Mouse (Mus musculus) cerebellum, adult 11-12 months (tissue): ENCODE measurements around the gene Aldh1l2.
"Not testable (repeated sequence)": the region's sequence is repeated elsewhere in the genome, so short reads cannot be mapped to it uniquely, and the experiment has no call there.

Source experiments
- DNase-seq: peaks from one replicate; pipeline ENCODE4 v3.0.0; 2022

Aldh1l2 gene

DNA sequence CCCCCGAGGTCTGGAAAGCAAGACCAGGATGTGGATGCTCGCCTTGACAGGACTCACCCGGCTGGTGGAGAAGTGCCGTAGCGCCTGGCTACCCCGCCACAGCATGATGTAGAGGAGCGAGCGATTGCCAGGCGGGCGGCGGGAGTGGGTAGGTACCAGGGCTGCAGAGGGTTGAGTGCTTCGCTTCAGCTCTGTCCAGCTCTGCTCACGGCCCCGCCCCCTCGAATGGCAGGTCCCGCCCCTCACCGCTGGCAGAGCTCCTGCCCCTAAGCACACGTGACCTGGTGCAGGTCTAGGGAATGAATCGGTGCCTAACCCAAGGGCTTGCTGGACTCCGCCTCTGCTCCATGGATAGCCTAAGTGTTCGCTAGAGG lies at the start of gene Aldh1l2:
Gene Aldh1l2 (minus strand): TSS at position 231 of the 374 bp plus-strand sequence.
- peak; percentile 87 for DNase-seq

DNA sequence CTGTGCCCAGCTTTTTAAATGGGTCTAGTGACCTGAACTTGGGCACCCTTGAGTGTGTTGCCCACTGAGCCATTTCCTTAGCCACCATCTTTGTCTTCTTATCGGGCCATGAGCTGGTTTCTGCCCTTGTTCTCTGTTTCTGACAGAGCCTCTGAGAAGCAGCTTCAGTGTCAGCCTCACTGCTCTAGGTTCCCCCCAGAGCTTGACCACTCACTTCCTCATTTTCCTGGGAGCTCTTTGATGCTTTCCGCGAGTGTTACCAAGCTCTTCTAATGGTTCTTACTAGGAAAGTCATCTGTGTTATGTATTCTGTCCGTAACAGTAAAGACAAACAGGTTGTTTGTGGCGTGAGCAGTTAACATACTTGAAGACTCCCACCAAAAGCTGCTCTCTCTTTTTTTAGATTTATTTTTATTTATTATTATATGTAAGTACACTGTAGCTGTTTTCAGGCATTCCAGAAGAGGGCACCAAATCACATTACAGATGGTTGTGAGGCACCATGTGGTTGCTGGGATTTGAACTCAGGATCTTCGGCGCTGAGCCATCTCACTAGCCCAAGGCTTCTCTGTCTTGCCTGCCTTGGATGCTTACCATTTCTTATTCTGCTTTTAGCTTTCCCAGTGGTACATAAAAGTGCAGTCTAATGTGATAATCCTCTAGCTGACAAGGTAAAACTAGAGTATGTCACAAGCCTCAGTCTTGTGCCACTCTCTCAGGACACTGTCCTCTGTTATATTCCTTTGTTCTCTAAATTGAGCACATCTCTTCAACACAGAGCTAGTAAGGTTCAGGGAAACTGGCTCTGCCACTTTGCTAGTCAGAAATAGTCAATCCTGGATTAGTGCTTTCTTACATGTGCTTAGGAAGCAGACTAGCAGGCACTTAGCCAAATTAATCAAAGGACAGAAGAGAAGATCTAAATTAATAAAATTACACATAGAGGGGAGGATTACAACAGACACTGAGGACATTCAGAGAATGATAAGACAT lies 31.8 kb upstream of the Aldh1l2 start:
- DNase-seq = no peak

GRCm38 (mm10) chr10:83563005-83563404 lies 29.1 kb upstream of the Aldh1l2 start:
- no peak for DNase-seq

DNA sequence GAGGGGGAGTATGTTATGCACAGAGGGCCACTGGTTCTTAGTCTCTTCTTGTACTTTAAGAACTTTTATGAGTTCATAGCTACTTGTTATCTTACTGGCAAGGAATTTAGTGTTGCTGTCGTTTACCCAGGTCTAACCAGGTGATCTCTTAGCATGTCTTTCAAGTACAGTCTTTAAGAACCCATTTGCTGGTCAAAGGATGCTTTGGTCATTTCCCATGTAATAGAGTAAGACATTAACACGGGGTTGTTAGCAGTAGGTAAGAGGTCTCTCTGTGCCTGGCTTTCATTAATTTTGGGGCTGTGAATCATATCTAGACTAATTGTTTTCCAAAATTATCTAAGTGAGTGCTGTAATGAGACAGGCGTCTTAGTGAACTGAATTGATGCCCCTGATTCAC lies 11.4 kb upstream of the Aldh1l2 start:
- no peak for DNase-seq

- DNase-seq = no peak
These were observed 10.2 kb upstream of the Aldh1l2 start for GRCm38 (mm10) chr10:83544103-83544479.

DNA sequence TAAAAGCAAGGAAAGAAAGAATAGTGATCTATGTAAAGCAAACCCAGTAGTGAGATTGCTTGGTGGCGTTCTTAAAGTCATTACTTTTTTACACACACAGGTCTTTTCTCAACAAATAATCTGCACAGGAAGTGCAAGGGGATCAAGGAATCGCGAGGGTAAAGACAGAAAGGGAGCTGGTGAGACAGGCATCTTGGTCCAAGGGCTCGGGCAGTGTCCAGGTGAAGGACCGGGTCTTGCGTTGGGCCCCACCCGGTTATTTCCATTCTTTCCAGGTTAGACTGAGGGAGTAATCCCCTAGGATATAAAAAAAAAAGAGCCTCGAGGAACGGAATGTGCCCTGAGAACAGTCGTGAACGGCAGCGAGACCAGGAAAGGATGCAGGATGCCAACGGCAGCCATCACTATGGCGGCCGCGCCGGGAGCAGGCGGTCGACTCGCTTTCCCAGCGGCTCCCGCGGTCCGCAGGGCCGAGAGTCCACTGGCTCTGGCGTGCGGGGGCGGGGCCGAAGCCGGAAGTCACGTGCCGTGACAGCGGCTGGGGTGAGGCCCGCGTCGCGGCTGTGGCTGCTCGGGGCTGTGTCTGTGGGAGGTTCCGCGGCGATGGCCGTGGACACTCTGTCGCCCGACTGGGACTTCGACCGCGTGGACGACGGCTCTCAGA lies 9.6 kb upstream of the Aldh1l2 start, which contains the start of gene Washc4:
Gene Washc4 (plus strand): TSS at position 314 of the 664 bp plus-strand sequence.
- peak; percentile 95 for DNase-seq

- DNase-seq = peak; percentile 45
These were observed 8.3 kb upstream of the Aldh1l2 start for GRCm38 (mm10) chr10:83542241-83542640.

DNA sequence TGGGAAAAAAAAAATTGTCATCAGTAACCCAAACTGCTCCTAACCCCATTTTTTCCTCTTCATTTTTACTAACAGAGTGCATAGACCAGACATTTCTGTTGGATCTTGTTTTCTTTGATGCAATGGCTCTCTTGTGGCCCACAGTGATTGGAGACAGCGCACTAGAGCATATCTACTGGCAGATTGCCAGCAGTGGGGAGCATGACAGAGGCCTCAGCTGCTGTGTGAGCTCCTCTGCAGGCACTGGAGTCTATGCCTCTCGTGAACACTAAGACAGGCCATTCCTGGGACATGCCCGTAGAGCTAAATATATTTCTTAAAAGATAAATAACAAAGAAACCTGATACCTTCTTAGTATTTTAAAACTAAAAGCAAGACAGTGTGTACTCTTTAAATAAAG lies 6.2 kb upstream of the Aldh1l2 start:
- no peak for DNase-seq

- no peak for DNase-seq
These were observed 5.5 kb upstream of the Aldh1l2 start for GRCm38 (mm10) chr10:83539311-83539980.

- DNase-seq = no peak
These were observed 2.5 kb upstream of the Aldh1l2 start for GRCm38 (mm10) chr10:83536436-83536835.

GRCm38 (mm10) chr10:83533258-83533909 lies 556 bp downstream of the Aldh1l2 start:
- peak; percentile 56 for DNase-seq

DNA sequence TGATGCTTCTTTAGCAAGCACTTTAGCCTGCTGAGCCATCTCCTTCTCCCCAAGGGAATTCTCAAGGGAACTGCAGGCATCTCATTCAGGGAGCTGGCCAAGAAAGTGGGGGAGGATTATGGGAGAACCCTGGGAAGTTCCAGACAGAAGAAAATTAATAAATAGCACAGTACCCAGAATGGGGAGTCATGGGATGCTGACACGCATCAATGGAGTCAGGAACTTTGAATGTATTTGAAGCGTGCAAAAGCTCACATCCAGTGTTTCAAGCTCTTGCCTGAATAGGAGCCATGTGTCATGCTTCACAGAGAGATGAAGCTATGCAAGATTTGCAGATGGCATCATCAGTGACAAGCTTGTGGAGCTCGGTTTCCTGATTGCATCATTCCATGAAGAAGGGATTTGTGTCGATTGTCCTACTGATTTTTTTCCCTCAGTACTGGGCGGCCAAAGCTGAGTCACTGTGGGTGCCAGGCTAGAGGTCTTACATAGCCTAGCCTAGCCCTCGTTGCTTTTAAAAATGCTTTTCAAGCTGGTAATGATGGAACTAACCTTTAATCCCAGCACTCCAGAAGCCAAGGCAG lies 3.5 kb downstream of the Aldh1l2 start:
- DNase-seq = no peak

GRCm38 (mm10) chr10:83524238-83524637 lies 9.7 kb downstream of the Aldh1l2 start:
- not testable (repeated sequence) for DNase-seq

DNA sequence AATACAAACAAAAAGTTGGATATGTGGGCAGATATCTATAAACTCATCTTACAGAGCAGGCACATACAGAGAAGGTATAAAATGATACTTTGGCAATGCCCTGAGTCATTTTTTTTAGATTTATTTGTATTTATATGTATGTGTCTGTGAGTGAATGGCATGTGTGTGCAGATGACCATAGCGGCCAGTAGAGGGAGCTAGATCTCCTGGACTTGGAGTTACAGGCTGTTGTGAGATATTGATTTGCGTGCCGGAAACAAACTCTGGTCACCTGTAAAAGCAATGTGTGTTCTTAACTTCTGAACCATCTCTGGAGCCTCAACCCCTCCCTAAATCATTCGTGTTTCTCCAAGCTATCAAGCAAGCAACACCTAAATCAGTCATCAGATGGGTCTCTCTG lies 12.9 kb downstream of the Aldh1l2 start:
- DNase-seq = no peak

DNA sequence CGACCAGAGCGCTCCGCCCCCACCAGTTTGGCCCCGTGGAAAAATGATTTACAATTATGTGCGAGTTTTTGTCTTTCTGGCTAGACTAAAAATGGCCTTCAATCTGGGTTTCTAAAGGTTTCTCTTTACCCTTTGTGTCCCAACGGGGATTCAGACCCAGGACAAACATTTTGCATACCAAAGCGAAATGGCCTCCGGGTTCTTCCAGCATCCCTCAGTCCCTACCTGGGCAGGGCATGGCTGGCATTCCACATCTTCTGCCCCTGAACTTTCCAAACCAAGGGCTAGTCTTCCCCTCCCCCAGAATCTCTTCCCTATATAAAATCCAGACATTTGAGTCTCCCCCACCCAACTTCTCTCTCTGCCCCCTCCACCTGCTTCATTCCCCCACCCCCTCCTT lies 20.2 kb downstream of the Aldh1l2 start:
- no peak for DNase-seq

GRCm38 (mm10) chr10:83511304-83511703 lies 22.6 kb downstream of the Aldh1l2 start:
- no peak for DNase-seq

DNA sequence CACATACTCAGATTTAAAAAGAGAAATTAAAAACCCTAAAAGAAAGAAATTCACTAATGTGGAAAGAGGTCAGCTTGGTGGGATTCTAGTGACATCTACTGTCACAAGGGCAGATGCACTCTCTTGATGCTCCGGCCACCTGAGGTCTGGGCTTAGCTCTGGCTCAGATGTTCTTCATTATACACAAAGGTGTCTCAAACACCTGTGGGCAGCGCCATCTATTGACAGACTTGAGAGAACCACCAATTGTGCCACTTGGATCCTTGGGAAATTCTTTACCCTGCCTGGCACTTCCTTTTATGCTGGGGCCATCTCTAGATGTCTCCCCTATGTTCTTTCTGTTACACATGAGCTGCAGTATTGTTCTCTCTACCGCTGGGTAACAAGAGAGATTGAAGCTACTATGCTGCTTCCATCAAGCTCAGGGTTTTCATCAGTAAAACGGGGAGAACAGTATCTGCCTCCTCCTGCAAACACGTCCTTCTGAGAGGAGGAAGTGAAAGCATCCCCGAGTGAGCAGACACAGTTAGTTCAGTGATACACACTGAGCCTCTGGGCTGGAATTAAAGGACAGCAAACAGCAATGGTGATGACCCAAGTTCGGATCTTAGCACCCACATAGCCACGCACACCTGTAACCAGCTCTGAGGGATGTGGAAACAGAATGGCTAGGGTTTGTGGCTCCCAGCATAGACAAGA lies 24.8 kb downstream of the Aldh1l2 start:
- no peak for DNase-seq

GRCm38 (mm10) chr10:83497321-83497720 lies 36.6 kb downstream of the Aldh1l2 start:
- no peak for DNase-seq

- DNase-seq = no peak
These were observed 43.4 kb downstream of the Aldh1l2 start for GRCm38 (mm10) chr10:83490506-83490905.

- no peak for DNase-seq
These were observed 56.7 kb downstream of the Aldh1l2 start for GRCm38 (mm10) chr10:83477286-83477685.

DNA sequence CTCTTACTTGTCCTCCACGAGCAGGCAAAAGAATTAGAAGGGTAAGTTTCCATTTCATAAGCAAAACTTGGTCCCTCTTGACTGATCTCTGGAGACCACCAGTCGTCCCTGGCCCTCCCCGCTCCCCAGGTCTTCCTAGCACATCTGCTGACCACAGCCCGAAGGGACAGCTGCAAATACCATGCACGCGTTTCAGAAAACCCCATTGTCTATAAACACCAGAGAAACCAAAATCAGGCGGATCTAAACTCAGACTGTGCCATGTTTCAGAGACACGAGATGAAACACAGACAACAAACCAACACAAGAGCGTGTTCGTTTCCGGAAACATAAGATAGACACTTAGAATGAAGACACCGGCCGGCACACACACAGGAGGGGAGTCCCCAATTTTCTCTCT lies 58.7 kb downstream of the Aldh1l2 start:
- DNase-seq = no peak

GRCm38 (mm10) chr10:83457531-83457930 lies 76.4 kb downstream of the Aldh1l2 start:
- no peak for DNase-seq
